Mouse (Mus musculus): Measurements from ENCODE around the gene Fis1. TPM values are rescaled to one million over a fixed set of nuclear protein-coding genes. Genes with fewer than 3 reads are reported as not detected.
A peak's percentile ranks its signal among the peaks of the same experiment; 100 is the strongest.

Gene Fis1
- polyA plus RNA-seq, 1 experiment from 2014 or later: 358 TPM

DNA sequence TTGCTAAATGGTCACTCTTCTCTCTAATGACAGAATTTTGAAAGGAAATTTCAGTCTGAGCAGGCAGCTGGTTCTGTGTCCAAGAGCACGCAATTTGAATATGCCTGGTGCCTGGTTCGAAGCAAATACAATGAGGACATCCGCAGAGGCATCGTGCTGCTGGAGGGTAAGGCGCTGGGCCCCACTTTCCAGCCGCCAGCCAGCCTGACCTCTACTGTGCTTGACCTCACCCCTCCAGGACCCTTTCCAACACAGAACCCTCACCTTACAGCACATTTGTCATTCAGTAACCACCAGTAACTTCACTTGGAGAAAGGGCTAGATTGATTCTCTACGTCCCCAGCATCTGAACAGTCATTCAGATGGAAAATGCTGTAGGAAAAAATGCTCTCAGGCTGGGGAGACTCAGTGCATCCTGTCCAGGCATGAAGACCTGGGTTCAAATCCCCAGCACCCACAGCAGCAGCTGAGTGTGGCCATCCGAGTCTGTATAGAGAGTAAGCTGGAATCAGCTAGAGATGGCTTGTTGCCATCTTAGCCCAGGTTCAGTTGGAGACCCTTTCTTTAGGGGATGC, 10.0 kb downstream of the Fis1 start:
- ATAC-seq (no peak), DNase-seq (ENCODE audit: low spot score) (no peak)
- Histone ChIP-seq H3K9me3 (ENCODE audit: low read length) (no peaks in the 10 kb centered on the region), H3K27me3 (replicated peaks; ENCODE audit: insufficient read depth, low read length) (no peaks in the 10 kb centered on the region), H3K4me1 (ENCODE audit: insufficient read depth, low read depth, low read length) (peaks cover 20% of the 10 kb centered on the region), H3K4me3 (ENCODE audit: low read depth, low read length) (peak overlapping the region; percentile 84), H3K9ac (replicated peaks; ENCODE audit: low read depth) (peak overlapping the region; percentile 75; the same call in 1 of the 2 replicates), H3K27ac (ENCODE audit: low read length) (peak overlapping the region; percentile 95; the same call in 1 of the 2 replicates), H3K4me2 (replicated peaks; ENCODE audit: low read depth, low read length) (peak overlapping the region; percentile 78), H3K36me3 (ENCODE audit: insufficient read depth, low read length) (no peaks in the 10 kb centered on the region; the same call in 1 of the 2 replicates)
- 75% methylated on average over 8 of the region's 8 CpGs for WGBS
- no peak for TF ChIP-seq CTCF (IDR thresholded peaks at IDR 0.05)
- TF ChIP-seq EP300 (IDR thresholded peaks at IDR 0.05): no peak

DNA sequence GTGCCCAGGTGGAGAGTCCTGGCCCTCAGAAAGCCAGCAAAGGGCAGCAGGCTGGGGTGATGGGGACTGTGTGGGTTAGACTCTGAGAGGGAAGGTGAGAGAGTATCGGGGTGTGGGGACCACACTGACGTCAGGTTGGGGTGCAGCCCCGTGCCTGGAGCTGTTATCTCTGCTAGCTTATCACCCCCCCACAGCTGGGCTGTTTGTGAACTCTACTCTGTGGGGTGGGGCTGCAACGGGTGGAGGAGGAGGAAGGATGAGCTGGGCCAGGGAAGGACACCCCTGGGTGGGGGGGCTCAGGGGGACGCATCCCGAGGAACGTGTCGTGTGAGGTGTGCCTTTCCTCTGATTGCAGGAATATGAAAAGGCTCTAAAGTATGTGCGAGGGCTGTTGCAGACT, 12.1 kb downstream of the Fis1 start:
- no peak for ATAC-seq
- Histone ChIP-seq H3K27me3 (replicated peaks; ENCODE audit: insufficient read depth, low read length) (no peaks in the 10 kb centered on the region), H3K4me1 (ENCODE audit: insufficient read depth, low read depth, low read length) (peaks cover 20% of the 10 kb centered on the region), H3K9ac (replicated peaks; ENCODE audit: low read depth) (no peak overlapping the region), H3K9me3 (ENCODE audit: low read length) (no peaks in the 10 kb centered on the region), H3K27ac (ENCODE audit: low read length) (peak overlapping the region; percentile 87), H3K4me2 (replicated peaks; ENCODE audit: low read depth, low read length) (no peak overlapping the region), H3K36me3 (ENCODE audit: insufficient read depth, low read length) (no peaks in the 10 kb centered on the region; the same call in 1 of the 2 replicates), H3K4me3 (ENCODE audit: low read depth, low read length) (no peak overlapping the region)
- peak; percentile 32 for DNase-seq (ENCODE audit: low spot score)
- 75% methylated on average over 9 of the region's 9 CpGs for WGBS
- TF ChIP-seq CTCF (IDR thresholded peaks at IDR 0.05) (no peak), EP300 (IDR thresholded peaks at IDR 0.05) (no peak)

DNA sequence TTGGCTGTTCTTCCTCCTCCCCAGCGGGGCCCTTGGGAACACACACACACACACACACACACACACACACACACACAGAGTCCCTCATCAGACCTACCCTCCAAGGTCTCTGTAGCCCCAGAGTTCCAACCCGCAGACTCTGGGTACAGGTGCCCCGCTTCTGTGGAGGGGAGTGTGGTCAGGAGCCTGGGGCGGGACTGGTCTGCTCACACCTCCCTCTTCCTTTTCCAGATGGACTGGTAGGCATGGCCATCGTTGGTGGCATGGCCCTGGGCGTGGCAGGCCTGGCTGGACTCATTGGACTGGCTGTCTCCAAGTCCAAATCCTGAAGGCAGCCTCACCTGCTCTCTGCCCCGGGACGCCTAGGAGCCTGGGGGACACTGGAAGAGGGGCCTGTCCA, 12.6 kb downstream of the Fis1 start:
- Histone ChIP-seq H3K27me3 (replicated peaks; ENCODE audit: insufficient read depth, low read length) (no peaks in the 10 kb centered on the region), H3K36me3 (ENCODE audit: insufficient read depth, low read length) (no peaks in the 10 kb centered on the region; the same call in 1 of the 2 replicates), H3K27ac (ENCODE audit: low read length) (peak overlapping the region; percentile 87), H3K4me1 (ENCODE audit: insufficient read depth, low read depth, low read length) (peaks cover 20% of the 10 kb centered on the region), H3K4me3 (ENCODE audit: low read depth, low read length) (no peak overlapping the region), H3K9me3 (ENCODE audit: low read length) (no peaks in the 10 kb centered on the region), H3K4me2 (replicated peaks; ENCODE audit: low read depth, low read length) (no peak overlapping the region), H3K9ac (replicated peaks; ENCODE audit: low read depth) (no peak overlapping the region)
- ATAC-seq: no peak
- WGBS: 78% methylated on average over 7 of the region's 8 CpGs
- no peak for DNase-seq (ENCODE audit: low spot score)
- TF ChIP-seq EP300 (IDR thresholded peaks at IDR 0.05): no peak
- no peak for TF ChIP-seq CTCF (IDR thresholded peaks at IDR 0.05)

DNA sequence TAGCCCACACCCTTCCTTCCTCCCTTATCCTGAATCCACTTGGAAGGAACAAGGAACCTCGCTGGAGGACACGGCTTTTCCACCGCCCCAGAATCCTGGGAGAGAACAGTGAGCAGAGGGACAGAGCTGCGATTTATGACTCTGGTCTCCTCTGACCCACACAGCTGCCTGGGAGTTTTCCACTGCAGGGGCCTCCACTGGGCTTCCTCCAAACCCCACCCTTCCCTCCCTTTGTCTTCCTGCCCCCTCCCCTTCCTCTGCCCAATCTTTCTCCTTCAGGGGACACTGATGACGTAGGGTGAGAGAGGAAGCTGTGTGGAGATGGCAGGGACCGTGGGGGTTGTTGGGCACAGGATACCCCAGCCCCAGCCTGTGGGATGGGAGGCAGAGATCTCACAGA, 13.3 kb downstream of the Fis1 start, which contains the start of gene Cldn15:
Cldn15 (plus strand) TSS at position 286 of the 400 bp plus-strand sequence.
- Histone ChIP-seq H3K9me3 (ENCODE audit: low read length) (no peaks in the 10 kb centered on the region), H3K27me3 (replicated peaks; ENCODE audit: insufficient read depth, low read length) (no peaks in the 10 kb centered on the region), H3K36me3 (ENCODE audit: insufficient read depth, low read length) (no peaks in the 10 kb centered on the region; the same call in 1 of the 2 replicates), H3K4me2 (replicated peaks; ENCODE audit: low read depth, low read length) (no peak within 1 kb of the TSS), H3K9ac (replicated peaks; ENCODE audit: low read depth) (0 out of 2 replicates have a peak within 1 kb of the TSS, but pooled peaks have one; percentile 5), H3K27ac (ENCODE audit: low read length) (peak within 1 kb of the TSS; percentile 87), H3K4me1 (ENCODE audit: insufficient read depth, low read depth, low read length) (peaks cover 19% of the 10 kb centered on the region), H3K4me3 (ENCODE audit: low read depth, low read length) (no peak within 1 kb of the TSS)
- ATAC-seq (peak; percentile 47), DNase-seq (ENCODE audit: low spot score) (peak; percentile 78)
- WGBS: 13% methylated on average over 6 of the region's 6 CpGs
- no peak for TF ChIP-seq CTCF (IDR thresholded peaks at IDR 0.05)
- peak; percentile 74 for TF ChIP-seq EP300 (IDR thresholded peaks at IDR 0.05)

DNA sequence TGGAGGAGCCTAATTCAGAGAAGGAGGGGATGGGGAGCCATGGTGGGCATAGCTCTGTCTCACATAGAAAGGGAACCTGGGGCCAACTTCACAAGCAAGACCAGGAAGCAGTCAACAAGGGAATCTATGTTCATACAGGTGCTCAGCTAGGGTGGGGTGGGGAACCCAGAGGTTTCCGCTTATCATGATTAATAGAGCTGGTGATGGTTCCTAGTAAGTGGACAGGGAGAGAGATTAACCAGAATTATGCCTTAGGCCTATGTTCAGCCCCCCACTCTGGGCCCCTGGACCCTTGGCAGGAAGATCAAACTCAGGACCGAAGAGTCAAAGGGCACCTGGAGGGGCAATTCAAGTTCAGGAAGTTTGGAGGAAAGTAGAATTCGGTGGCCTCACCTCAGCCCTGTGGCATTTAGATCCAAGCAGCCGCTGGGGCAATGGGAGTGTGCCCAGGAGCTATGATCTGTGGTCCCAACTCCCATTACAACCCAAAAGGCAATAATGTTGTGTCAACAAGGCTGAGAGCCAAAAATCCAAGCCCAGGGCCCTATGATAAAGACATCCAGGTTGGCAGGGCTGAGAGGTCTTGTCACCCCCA, 13.9 kb downstream of the Fis1 start:
- TF ChIP-seq EP300 (IDR thresholded peaks at IDR 0.05) (no peak), CTCF (IDR thresholded peaks at IDR 0.05) (no peak)
- no peaks in the 10 kb centered on the region; the same call in 1 of the 2 replicates for H3K36me3 ChIP-seq (ENCODE audit: insufficient read depth, low read length)
- H3K9ac ChIP-seq (replicated peaks; ENCODE audit: low read depth): 0 out of 2 replicates have a peak overlapping the region, but pooled peaks have one; percentile 5
- peaks cover 15% of the 10 kb centered on the region for H3K4me1 ChIP-seq (ENCODE audit: insufficient read depth, low read depth, low read length)
- H3K9me3 ChIP-seq (ENCODE audit: low read length): no peaks in the 10 kb centered on the region
- no peak overlapping the region for H3K4me3 ChIP-seq (ENCODE audit: low read depth, low read length)
- peak overlapping the region; percentile 87 for H3K27ac ChIP-seq (ENCODE audit: low read length)
- no peak overlapping the region for H3K4me2 ChIP-seq (replicated peaks; ENCODE audit: low read depth, low read length)
- H3K27me3 ChIP-seq (replicated peaks; ENCODE audit: insufficient read depth, low read length): no peaks in the 10 kb centered on the region
- 67% methylated on average over 4 of the region's 4 CpGs for WGBS
- DNase-seq (ENCODE audit: low spot score) (no peak), ATAC-seq (no peak)

DNA sequence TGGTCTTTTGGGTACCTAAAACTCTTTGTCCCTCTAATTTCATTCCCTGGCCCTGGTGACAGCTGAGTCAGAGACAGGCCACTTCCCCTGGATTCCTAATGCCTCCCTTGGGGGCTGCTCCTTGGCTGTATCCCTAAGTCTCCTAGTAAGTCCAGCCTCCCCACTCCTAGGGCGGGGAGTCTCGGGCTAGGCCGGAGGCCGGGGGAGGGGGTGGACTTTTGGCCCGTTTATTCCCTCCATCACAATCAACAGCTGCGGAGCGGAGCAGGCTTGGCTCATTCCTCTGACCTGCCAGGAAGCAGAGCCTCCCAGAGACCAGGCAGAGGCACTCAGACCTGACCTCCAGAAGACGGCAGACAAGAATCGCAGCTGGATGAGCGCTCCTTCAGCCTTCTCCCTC, 14.5 kb downstream of the Fis1 start:
- H3K9ac ChIP-seq (replicated peaks; ENCODE audit: low read depth): no peak overlapping the region
- peaks cover 15% of the 10 kb centered on the region for H3K4me1 ChIP-seq (ENCODE audit: insufficient read depth, low read depth, low read length)
- WGBS: 56% methylated on average over 10 of the region's 10 CpGs
- H3K9me3 ChIP-seq (ENCODE audit: low read length): no peaks in the 10 kb centered on the region
- H3K4me2 ChIP-seq (replicated peaks; ENCODE audit: low read depth, low read length): no peak overlapping the region
- H3K36me3 ChIP-seq (ENCODE audit: insufficient read depth, low read length): no peaks in the 10 kb centered on the region; the same call in 1 of the 2 replicates
- H3K27ac ChIP-seq (ENCODE audit: low read length): peak overlapping the region; percentile 87
- DNase-seq (ENCODE audit: low spot score) (peak; percentile 69), ATAC-seq (peak; percentile 23)
- TF ChIP-seq EP300 (IDR thresholded peaks at IDR 0.05) (no peak), CTCF (IDR thresholded peaks at IDR 0.05) (no peak)
- H3K27me3 ChIP-seq (replicated peaks; ENCODE audit: insufficient read depth, low read length): no peaks in the 10 kb centered on the region
- H3K4me3 ChIP-seq (ENCODE audit: low read depth, low read length): no peak overlapping the region

All from lung, postnatal 0 days (tissue).